Mouse (Mus musculus): ENCODE measurements around the gene Gm3676. TPM values are rescaled to one million over a fixed set of nuclear protein-coding genes. Genes with fewer than 3 reads are reported as not detected.
"Not testable (repeated sequence)": the region's sequence is repeated elsewhere in the genome, so short reads cannot be mapped to it uniquely, and the experiment has no call there.

The Gm3676 gene
- polyA plus RNA-seq (2015; fragmentation: Nextera tagmentation; extraction: Ambion mirVana), result not detected in 2 replicates

- H3K9me3 ChIP-seq (ENCODE audit: low read length); H3K9ac ChIP-seq (replicated peaks; ENCODE audit: low read length); H3K4me3 ChIP-seq (ENCODE audit: low read length); H3K36me3 ChIP-seq (ENCODE audit: insufficient read depth, low read length); H3K27ac ChIP-seq (ENCODE audit: low read length); H3K4me2 ChIP-seq (replicated peaks; ENCODE audit: low read depth, low read length); H3K4me1 ChIP-seq (ENCODE audit: insufficient read depth, low read length); ATAC-seq (ENCODE audit: low FRiP score, low TSS enrichment); H3K27me3 ChIP-seq (ENCODE audit: insufficient read depth, low read length): not testable (repeated sequence)
- no CpG with 5 or more reads among the region's 1 CpGs for WGBS
Measured at GRCm38 (mm10) chr14:41646387-41646786, at the start of gene Gm3676. Gene Gm3676, minus strand, starts transcription at chr14:41646487.

- H3K9ac ChIP-seq (replicated peaks; ENCODE audit: low read length); H3K27ac ChIP-seq (ENCODE audit: low read length); H3K36me3 ChIP-seq (ENCODE audit: insufficient read depth, low read length); H3K4me1 ChIP-seq (ENCODE audit: insufficient read depth, low read length); H3K4me3 ChIP-seq (ENCODE audit: low read length); H3K9me3 ChIP-seq (ENCODE audit: low read length); H3K4me2 ChIP-seq (replicated peaks; ENCODE audit: low read depth, low read length); H3K27me3 ChIP-seq (ENCODE audit: insufficient read depth, low read length); ATAC-seq (ENCODE audit: low FRiP score, low TSS enrichment): not testable (repeated sequence)
- 87% methylated on average over 2 of the region's 2 CpGs for WGBS
Measured at GRCm38 (mm10) chr14:41648176-41648575, 1.9 kb upstream of the Gm3676 start.

DNA sequence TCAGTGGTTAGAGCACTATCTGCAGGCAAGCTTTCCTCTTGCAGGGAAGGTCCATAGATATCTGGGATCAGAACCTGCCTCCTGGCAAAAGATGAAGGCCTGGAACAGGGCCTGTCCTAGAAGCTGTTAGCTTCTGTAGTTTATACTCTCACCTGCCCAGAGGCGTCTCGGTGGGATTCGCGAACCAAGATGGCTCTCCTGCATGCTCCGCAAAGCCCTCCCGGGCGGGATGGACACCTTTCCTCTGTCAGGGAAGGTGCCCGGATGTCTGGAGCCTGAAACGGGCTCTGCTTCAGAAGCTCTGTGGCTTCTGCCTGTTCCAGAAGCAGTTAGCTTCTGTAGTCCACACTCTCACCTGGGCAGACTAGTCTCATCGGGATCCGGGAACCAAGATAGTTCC is 16.1 kb downstream of the Gm3676 start:
- H3K36me3 ChIP-seq (ENCODE audit: insufficient read depth, low read length); H3K9me3 ChIP-seq (ENCODE audit: low read length); H3K27me3 ChIP-seq (ENCODE audit: insufficient read depth, low read length); H3K27ac ChIP-seq (ENCODE audit: low read length); H3K4me2 ChIP-seq (replicated peaks; ENCODE audit: low read depth, low read length); ATAC-seq (ENCODE audit: low FRiP score, low TSS enrichment); H3K4me1 ChIP-seq (ENCODE audit: insufficient read depth, low read length); H3K4me3 ChIP-seq (ENCODE audit: low read length); H3K9ac ChIP-seq (replicated peaks; ENCODE audit: low read length): not testable (repeated sequence)
- 96% methylated on average over 9 of the region's 11 CpGs for WGBS

- H3K9ac ChIP-seq (replicated peaks; ENCODE audit: low read length), result not testable (repeated sequence)
- 78% methylated on average over 1 of the region's 2 CpGs for WGBS
Measured at GRCm38 (mm10) chr14:41624512-41624911, 21.8 kb downstream of the Gm3676 start, which contains the start of gene Gm3072. Gene Gm3072, minus strand, starts transcription at chr14:41624612.

GRCm38 (mm10) chr14:41622535-41622934 is 23.8 kb downstream of the Gm3676 start:
- H3K4me3 ChIP-seq (ENCODE audit: low read length), result not testable (repeated sequence)
- 97% methylated on average over 4 of the region's 5 CpGs for WGBS

More at GRCm38 (mm10) chr14:41624512-41624911, 21.8 kb downstream of the Gm3676 start, which contains the start of gene Gm3072:
- not testable (repeated sequence) for H3K4me3 ChIP-seq (ENCODE audit: low read length); ATAC-seq (ENCODE audit: low FRiP score, low TSS enrichment); H3K27ac ChIP-seq (ENCODE audit: low read length); H3K27me3 ChIP-seq (ENCODE audit: insufficient read depth, low read length); H3K4me2 ChIP-seq (replicated peaks; ENCODE audit: low read depth, low read length); H3K4me1 ChIP-seq (ENCODE audit: insufficient read depth, low read length); H3K9me3 ChIP-seq (ENCODE audit: low read length); H3K36me3 ChIP-seq (ENCODE audit: insufficient read depth, low read length)

DNA sequence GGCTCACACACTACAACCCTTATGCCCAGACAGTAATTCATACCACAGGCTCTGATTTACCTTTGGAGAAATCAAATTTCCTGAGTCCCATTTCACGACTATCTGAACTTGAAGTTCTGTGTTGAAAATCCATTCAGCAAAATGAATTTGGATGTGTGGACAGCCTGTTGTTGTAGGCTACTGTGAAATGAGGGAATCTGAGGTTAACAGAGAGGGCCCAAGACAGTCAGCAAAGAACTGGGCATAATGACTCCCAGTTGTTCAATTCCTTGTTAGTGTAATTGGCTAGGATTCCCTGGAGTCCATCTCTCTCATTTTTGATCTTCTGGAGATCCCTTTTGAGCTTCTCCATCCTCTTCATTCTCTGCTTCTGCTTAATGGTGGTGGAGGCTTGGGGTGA is 35.6 kb downstream of the Gm3676 start:
- H3K27me3 ChIP-seq (ENCODE audit: insufficient read depth, low read length); H3K9ac ChIP-seq (replicated peaks; ENCODE audit: low read length); H3K36me3 ChIP-seq (ENCODE audit: insufficient read depth, low read length); H3K27ac ChIP-seq (ENCODE audit: low read length); H3K4me2 ChIP-seq (replicated peaks; ENCODE audit: low read depth, low read length); ATAC-seq (ENCODE audit: low FRiP score, low TSS enrichment); H3K9me3 ChIP-seq (ENCODE audit: low read length); H3K4me3 ChIP-seq (ENCODE audit: low read length); H3K4me1 ChIP-seq (ENCODE audit: insufficient read depth, low read length): not testable (repeated sequence)
- WGBS, result 81% methylated on average over 1 of the region's 1 CpGs

More at GRCm38 (mm10) chr14:41622535-41622934, 23.8 kb downstream of the Gm3676 start:
- H3K27ac ChIP-seq (ENCODE audit: low read length); H3K36me3 ChIP-seq (ENCODE audit: insufficient read depth, low read length); H3K4me2 ChIP-seq (replicated peaks; ENCODE audit: low read depth, low read length); ATAC-seq (ENCODE audit: low FRiP score, low TSS enrichment); H3K9ac ChIP-seq (replicated peaks; ENCODE audit: low read length); H3K9me3 ChIP-seq (ENCODE audit: low read length); H3K4me1 ChIP-seq (ENCODE audit: insufficient read depth, low read length); H3K27me3 ChIP-seq (ENCODE audit: insufficient read depth, low read length): not testable (repeated sequence)

DNA sequence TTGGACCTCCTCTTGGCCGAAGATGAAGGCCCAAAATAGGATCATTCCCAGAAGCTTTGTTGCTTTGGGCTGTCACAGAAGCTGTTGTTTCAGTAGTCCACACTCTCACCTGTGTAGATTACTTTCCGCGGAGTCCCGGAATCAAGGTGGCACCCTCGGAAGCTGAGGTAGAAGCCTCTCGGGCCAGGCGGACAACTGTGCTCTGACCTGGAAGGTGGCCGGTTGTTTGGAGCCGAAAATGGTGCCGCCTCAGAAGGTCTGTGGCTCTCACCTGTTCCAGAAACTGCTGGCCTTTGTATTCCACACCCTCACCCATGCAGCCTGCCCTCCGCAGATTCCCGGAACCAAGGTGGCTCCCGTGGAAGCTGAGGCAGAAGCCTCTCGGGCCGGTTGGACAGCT is 45.4 kb downstream of the Gm3676 start:
- H3K4me1 ChIP-seq (ENCODE audit: insufficient read depth, low read length); H3K9ac ChIP-seq (replicated peaks; ENCODE audit: low read length); H3K4me2 ChIP-seq (replicated peaks; ENCODE audit: low read depth, low read length); H3K27ac ChIP-seq (ENCODE audit: low read length); H3K36me3 ChIP-seq (ENCODE audit: insufficient read depth, low read length); H3K4me3 ChIP-seq (ENCODE audit: low read length); ATAC-seq (ENCODE audit: low FRiP score, low TSS enrichment); H3K9me3 ChIP-seq (ENCODE audit: low read length); H3K27me3 ChIP-seq (ENCODE audit: insufficient read depth, low read length): not testable (repeated sequence)
- 98% methylated on average over 15 of the region's 15 CpGs for WGBS

Other genes starting within 250 kb of the Gm3676 start
- gene Gm6482, start 238.2 kb downstream of the Gm3676 start, polyA plus RNA-seq (2015; fragmentation: Nextera tagmentation; extraction: Ambion mirVana), result not detected in 2 replicates
- gene Gm7954, start 193.0 kb downstream of the Gm3676 start, polyA plus RNA-seq (2015; fragmentation: Nextera tagmentation; extraction: Ambion mirVana), result not detected in 2 replicates
- gene Gm3486, start 157.0 kb downstream of the Gm3676 start, polyA plus RNA-seq (2015; fragmentation: Nextera tagmentation; extraction: Ambion mirVana), result not detected in 2 replicates
- not detected in 2 replicates for gene Gm7970, start 90.9 kb downstream of the Gm3676 start, polyA plus RNA-seq (2015; fragmentation: Nextera tagmentation; extraction: Ambion mirVana)
- not detected in 2 replicates for gene 1700049E17Rik2, start 73.3 kb downstream of the Gm3676 start, polyA plus RNA-seq (2015; fragmentation: Nextera tagmentation; extraction: Ambion mirVana)
- not detected in 2 replicates for gene Gm3072, start 21.9 kb downstream of the Gm3676 start, polyA plus RNA-seq (2015; fragmentation: Nextera tagmentation; extraction: Ambion mirVana)
- not detected in 2 replicates for gene Gm8068, start 55.4 kb upstream of the Gm3676 start, polyA plus RNA-seq (2015; fragmentation: Nextera tagmentation; extraction: Ambion mirVana)
- gene Gm7929, start 104.1 kb upstream of the Gm3676 start, polyA plus RNA-seq (2015; fragmentation: Nextera tagmentation; extraction: Ambion mirVana), result not detected in 2 replicates
- gene Gm47189, start 126.0 kb upstream of the Gm3676 start, polyA plus RNA-seq (2015; fragmentation: Nextera tagmentation; extraction: Ambion mirVana), result not detected in 2 replicates